In the genomic region with DNA sequence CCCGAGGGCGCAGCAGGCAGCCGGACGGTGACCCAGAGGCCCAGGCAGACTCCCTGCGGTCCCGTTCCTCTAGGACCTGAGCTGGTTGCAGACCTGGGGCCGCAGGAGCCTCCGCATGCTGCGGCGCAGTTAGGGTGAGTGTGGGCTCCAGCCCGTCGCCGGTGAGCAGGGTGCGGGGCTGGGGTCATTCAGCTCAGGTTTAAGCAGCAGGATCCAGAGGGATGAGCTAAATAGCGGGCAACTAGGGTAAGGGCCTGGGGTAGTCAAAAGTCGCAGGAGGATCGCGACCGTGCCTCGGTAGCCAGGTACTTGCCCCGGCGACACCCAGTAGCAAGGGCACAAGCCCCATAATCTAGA, we compare ENCODE assay signal across 18 mouse cellular contexts. TPM values are rescaled to one million over a fixed set of nuclear protein-coding genes. Genes with fewer than 3 reads are reported as not detected.
DNase-seq lines count a peak whose midpoint lies in the region; ATAC-seq and TF ChIP-seq lines count a peak whose summit lies in the region.
"Had no signal": no experiment of that assay in that cellular context is flagged by ENCODE, and none has a peak within 500 bp of the region (broad histone marks: within the 10 kb centered on the region; RNA-seq: fewer than 3 reads in every experiment).

No protein-coding gene starts in this region.

- no peak for TF ChIP-seq POLR2A in lung, adult 2 months (IDR thresholded peaks at IDR 0.05; ENCODE audit: borderline replicate concordance, extremely low read depth, low read depth, low read length)

- H3K27ac ChIP-seq in forebrain, embryonic 12.5 days = no peak overlapping the region
- no peak overlapping the region for H3K27ac ChIP-seq in forebrain, postnatal 0 days (ENCODE audit: low read depth, low read length)
- no peak overlapping the region for H3K27ac ChIP-seq in embryonic facial prominence, embryonic 13.5 days
- H3K27ac ChIP-seq: forebrain, embryonic 13.5 days; layer of hippocampus, adult 2 months; neural tube, embryonic 13.5 days had no signal

- H3K9me3 ChIP-seq in forebrain, embryonic 12.5 days = no peaks in the 10 kb centered on the region
- no peaks in the 10 kb centered on the region for H3K9me3 ChIP-seq in forebrain, postnatal 0 days (ENCODE audit: low read length)
- no peaks in the 10 kb centered on the region for H3K9me3 ChIP-seq in E14TG2a.4 (ENCODE audit: low read length)
- H3K9me3 ChIP-seq in embryonic facial prominence, embryonic 13.5 days = no peaks in the 10 kb centered on the region
- H3K9me3 ChIP-seq: forebrain, embryonic 13.5 days; neural tube, embryonic 13.5 days had no signal

- H3K4me2 ChIP-seq in forebrain, embryonic 12.5 days = peak overlapping the region; percentile 19; the same call in 1 of the 2 replicates
- H3K4me2 ChIP-seq in forebrain, postnatal 0 days (ENCODE audit: low read depth) = no peak overlapping the region
- H3K4me2 ChIP-seq in embryonic facial prominence, embryonic 13.5 days = peak overlapping the region; percentile 33
- H3K4me2 ChIP-seq: forebrain, embryonic 13.5 days; neural tube, embryonic 13.5 days had no signal

- no peak overlapping the region for H3K9ac ChIP-seq in forebrain, embryonic 12.5 days
- H3K9ac ChIP-seq in forebrain, postnatal 0 days = no peak overlapping the region
- no peak overlapping the region for H3K9ac ChIP-seq in embryonic facial prominence, embryonic 13.5 days
- H3K9ac ChIP-seq: forebrain, embryonic 13.5 days; neural tube, embryonic 13.5 days had no signal

- peak overlapping the region; percentile 3; the same call in 1 of the 2 replicates for H3K4me3 ChIP-seq in forebrain, embryonic 12.5 days (replicated peaks)
- H3K4me3 ChIP-seq in forebrain, postnatal 0 days (ENCODE audit: low read depth, low read length) = no peak overlapping the region
- peak overlapping the region; percentile 69 for H3K4me3 ChIP-seq in lung, adult 2 months (replicated peaks; ENCODE audit: extremely low read depth, low read depth, low read length)
- H3K4me3 ChIP-seq in E14TG2a.4 (replicated peaks; ENCODE audit: low read length) = peak overlapping the region; percentile 73
- H3K4me3 ChIP-seq in embryonic facial prominence, embryonic 13.5 days = peak overlapping the region; percentile 15
- H3K4me3 ChIP-seq: forebrain, embryonic 13.5 days; layer of hippocampus, adult 2 months; neural tube, embryonic 13.5 days had no signal

- no peaks in the 10 kb centered on the region for H3K36me3 ChIP-seq in forebrain, embryonic 12.5 days (replicated peaks)
- no peaks in the 10 kb centered on the region for H3K36me3 ChIP-seq in forebrain, postnatal 0 days (ENCODE audit: insufficient read depth)
- H3K36me3 ChIP-seq in E14TG2a.4 (ENCODE audit: insufficient read depth, low read length) = no peaks in the 10 kb centered on the region
- H3K36me3 ChIP-seq in embryonic facial prominence, embryonic 13.5 days = no peaks in the 10 kb centered on the region
- H3K36me3 ChIP-seq: neural tube, embryonic 13.5 days had no signal

- no peak for DNase-seq in forebrain, postnatal 0 days
- DNase-seq in lung, adult 2 months = no peak
- DNase-seq in lung, adult 18-20 months = no peak
- no peak for DNase-seq in urinary bladder, postnatal 14 days (ENCODE audit: low spot score)
- no peak for DNase-seq in left cerebral cortex, adult 11 months (ENCODE audit: low spot score)
- DNase-seq: adrenal gland, adult 8-10 months; cerebellum, postnatal 36 days; heart, postnatal 36 days; kidney, adult 18-20 months; thymus, postnatal 25 days had no signal

- TF ChIP-seq CTCF in forebrain, postnatal 0 days (IDR thresholded peaks at IDR 0.05; ENCODE audit: low read depth) = no peak
- no peak for TF ChIP-seq CTCF in lung, adult 2 months (IDR thresholded peaks at IDR 0.05; ENCODE audit: insufficient read depth, low read length)
- no peak for TF ChIP-seq CTCF in E14TG2a.4 (conservative IDR thresholded peaks at IDR 0.05; ENCODE audit: low read length)

- ATAC-seq in forebrain, embryonic 12.5 days (ENCODE audit: low FRiP score) = no peak
- ATAC-seq in forebrain, postnatal 0 days = no peak
- ATAC-seq in embryonic facial prominence, embryonic 13.5 days (ENCODE audit: insufficient number of reproducible peaks, insufficient read depth, low FRiP score, low TSS enrichment, low read depth) = no peak
- ATAC-seq: forebrain, embryonic 13.5 days had no signal

- H3K4me1 ChIP-seq in forebrain, embryonic 12.5 days = peaks cover 22% of the 10 kb centered on the region
- no peaks in the 10 kb centered on the region for H3K4me1 ChIP-seq in forebrain, postnatal 0 days (ENCODE audit: insufficient read depth)
- no peaks in the 10 kb centered on the region for H3K4me1 ChIP-seq in lung, adult 2 months (ENCODE audit: control insufficient read depth, insufficient read depth, low read length)
- peaks cover 58% of the 10 kb centered on the region for H3K4me1 ChIP-seq in E14TG2a.4 (replicated peaks; ENCODE audit: low read depth, low read length)
- H3K4me1 ChIP-seq in embryonic facial prominence, embryonic 13.5 days = peaks cover 29% of the 10 kb centered on the region

- peaks cover 88% of the 10 kb centered on the region for H3K27me3 ChIP-seq in forebrain, embryonic 12.5 days
- H3K27me3 ChIP-seq in forebrain, postnatal 0 days (ENCODE audit: insufficient read depth, low read length) = peaks cover 71% of the 10 kb centered on the region
- peaks cover 87% of the 10 kb centered on the region for H3K27me3 ChIP-seq in E14TG2a.4 (ENCODE audit: insufficient read depth, low read length)
- H3K27me3 ChIP-seq in embryonic facial prominence, embryonic 13.5 days = peaks cover 79% of the 10 kb centered on the region

- 1% methylated on average over 22 of the region's 22 CpGs for WGBS in forebrain, embryonic 12.5 days
- 4% methylated on average over 22 of the region's 22 CpGs for WGBS in forebrain, postnatal 0 days
- 15% methylated on average over 22 of the region's 22 CpGs for WGBS in lung, adult 2 months
- 3% methylated on average over 22 of the region's 22 CpGs for WGBS in embryonic facial prominence, embryonic 13.5 days

RNA-seq across cellular contexts. Expression of gene Tbx4, which starts 0.2 kb away (rescaled TPM):
- polyA plus RNA-seq in forebrain, embryonic 12.5 days (2016; fragmentation: Nextera tagmentation; extraction: Ambion mirVana) = 0.23 and 0.42 TPM in 2 replicates
- 0.15 and 0.33 TPM in 2 replicates for total RNA-seq in forebrain, postnatal 0 days (2014; rRNA removed)
- 0.19 TPM in 2 replicates for polyA plus RNA-seq in forebrain, postnatal 0 days (2015; fragmentation: Nextera tagmentation; extraction: Ambion mirVana)
- 79.5 and 80.4 TPM in 2 replicates for polyA plus RNA-seq in lung, adult 2 months (2012; rRNA removed)
- 3.0 and 3.1 TPM in 2 replicates for polyA plus RNA-seq in embryonic facial prominence, embryonic 13.5 days (2015; fragmentation: Nextera tagmentation; extraction: Ambion mirVana)
- total RNA-seq: heart, postnatal 36 days had no signal

RNA-seq across cellular contexts. Expression of gene Gm11444, which starts 36.3 kb away (rescaled TPM):
- polyA plus RNA-seq in forebrain, embryonic 12.5 days (2016; fragmentation: Nextera tagmentation; extraction: Ambion mirVana) = not detected in 2 replicates
- not detected in 2 replicates for total RNA-seq in forebrain, postnatal 0 days (2014; rRNA removed)
- polyA plus RNA-seq in forebrain, postnatal 0 days (2015; fragmentation: Nextera tagmentation; extraction: Ambion mirVana) = not detected in 2 replicates
- not detected in 2 replicates for polyA plus RNA-seq in lung, adult 2 months (2012; rRNA removed)
- polyA plus RNA-seq in embryonic facial prominence, embryonic 13.5 days (2015; fragmentation: Nextera tagmentation; extraction: Ambion mirVana) = not detected in 2 replicates
- total RNA-seq: adrenal gland, adult 8-10 months; gastrocnemius, postnatal 14 days; heart, postnatal 36 days; layer of hippocampus, adult 2 months; left cerebral cortex, postnatal 10 days had no signal
- polyA plus RNA-seq: forebrain, embryonic 13.5 days; neural tube, embryonic 13.5 days had no signal

RNA-seq across cellular contexts. Expression of gene Tbx2, which starts 54.1 kb away (rescaled TPM):
- 0.81 and 1.0 TPM in 2 replicates for polyA plus RNA-seq in forebrain, embryonic 12.5 days (2016; fragmentation: Nextera tagmentation; extraction: Ambion mirVana)
- 1.9 and 5.1 TPM in 2 replicates for total RNA-seq in forebrain, postnatal 0 days (2014; rRNA removed)
- polyA plus RNA-seq in forebrain, postnatal 0 days (2015; fragmentation: Nextera tagmentation; extraction: Ambion mirVana) = 0.42 and 0.44 TPM in 2 replicates
- polyA plus RNA-seq in lung, adult 2 months (2012; rRNA removed) = 257 and 302 TPM in 2 replicates
- polyA plus RNA-seq in embryonic facial prominence, embryonic 13.5 days (2015; fragmentation: Nextera tagmentation; extraction: Ambion mirVana) = 14.2 and 14.5 TPM in 2 replicates

Comparison
In these comparisons a context has a peak if more than half of its experiments do, and no peak if none do; other contexts are left out.
1. RNA of gene Tbx4, which starts 0.2 kb away (polyA plus RNA-seq): 79.5 to 80.4 TPM in lung, adult 2 months; 3.0 to 3.1 TPM in embryonic facial prominence, embryonic 13.5 days, 0.23 to 0.42 TPM in forebrain, embryonic 12.5 days and 0.19 TPM in forebrain, postnatal 0 days; every median in the first group is over 10 times any median in the second.
2. RNA of gene Tbx2, which starts 54.1 kb away (polyA plus RNA-seq): 257 to 302 TPM in lung, adult 2 months; 14.2 to 14.5 TPM in embryonic facial prominence, embryonic 13.5 days, 0.81 to 1.0 TPM in forebrain, embryonic 12.5 days and 0.42 to 0.44 TPM in forebrain, postnatal 0 days; every median in the first group is over 10 times any median in the second.